Mouse (Mus musculus): Measurements from ENCODE around the gene Fam189a2.

Gene Fam189a2

GRCm38 (mm10) chr19:24030871-24031556, at the start of gene Fam189a2:
Fam189a2 (minus strand) TSS chr19:24031019.
- no peak for DNase-seq (ENCODE audit: low spot score)

DNA sequence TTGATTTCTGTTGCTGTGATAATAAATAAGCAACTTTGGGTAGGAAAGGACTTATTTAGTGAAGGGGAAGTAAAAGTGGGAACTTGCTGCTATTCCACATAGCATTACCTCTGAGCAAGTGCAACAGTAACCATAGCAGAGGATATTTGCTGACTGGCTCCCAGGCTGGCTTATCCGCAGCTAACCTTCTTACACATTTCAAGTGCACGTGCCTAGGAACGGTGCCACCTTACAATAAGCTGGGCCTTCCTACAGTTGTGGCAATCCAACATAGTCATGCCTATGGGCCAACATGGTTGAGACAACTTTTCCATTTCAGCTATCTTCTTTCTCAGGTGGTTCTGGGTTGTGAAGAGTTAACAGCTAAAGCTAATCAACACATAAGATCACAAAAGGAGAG, 46.8 kb upstream of the Fam189a2 start:
- DNase-seq (ENCODE audit: low spot score) = no peak

GRCm38 (mm10) chr19:24076536-24076935, 45.7 kb upstream of the Fam189a2 start:
- DNase-seq (ENCODE audit: low spot score) = no peak

GRCm38 (mm10) chr19:24075927-24076326, 45.1 kb upstream of the Fam189a2 start:
- DNase-seq (ENCODE audit: low spot score) = no peak

DNA sequence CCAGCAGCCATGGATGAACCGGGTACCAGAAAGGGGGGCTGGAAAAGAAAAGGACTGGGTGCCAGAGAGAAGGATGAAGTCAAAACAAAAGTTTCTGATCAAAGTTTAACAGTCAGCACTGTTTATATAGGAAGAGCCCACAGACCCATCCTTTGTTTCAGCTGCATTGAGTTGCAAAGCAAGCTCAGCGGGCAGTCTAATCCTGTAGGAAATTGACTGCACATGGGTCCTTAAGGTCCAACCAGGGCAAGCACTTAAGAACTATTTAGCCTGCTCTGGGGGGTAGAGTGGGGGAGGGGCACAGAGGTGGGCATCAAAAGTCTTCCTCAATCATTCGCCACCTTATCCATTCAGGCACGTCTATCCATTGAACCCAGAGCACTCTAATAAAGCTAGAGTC, 42.3 kb upstream of the Fam189a2 start:
- DNase-seq (ENCODE audit: low spot score) = no peak

- DNase-seq (ENCODE audit: low spot score) = no peak
These were observed 33.6 kb upstream of the Fam189a2 start for GRCm38 (mm10) chr19:24064348-24064895.

GRCm38 (mm10) chr19:24063585-24063984, 32.8 kb upstream of the Fam189a2 start:
- no peak for DNase-seq (ENCODE audit: low spot score)

DNA sequence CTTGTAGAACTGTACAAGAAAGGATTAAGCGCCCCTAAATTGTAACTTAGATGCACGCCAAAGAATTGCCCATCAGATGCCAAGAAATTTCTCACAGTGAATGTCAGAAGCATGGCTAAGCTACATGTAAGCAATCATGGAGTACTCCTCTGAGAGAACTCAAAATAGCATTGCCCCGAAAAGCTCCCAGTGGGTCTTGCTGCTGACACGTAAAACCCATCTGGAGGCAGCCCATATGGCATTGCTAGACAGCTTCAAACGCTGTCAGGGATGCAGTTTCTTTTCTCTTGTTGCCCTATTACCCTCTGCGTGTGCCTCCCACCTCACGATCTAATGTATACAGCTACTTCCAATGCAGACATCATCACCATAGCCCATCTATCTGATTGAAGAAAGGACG, 28.0 kb upstream of the Fam189a2 start:
- DNase-seq (ENCODE audit: low spot score) = no peak

- no peak for DNase-seq (ENCODE audit: low spot score)
These were observed 27.2 kb upstream of the Fam189a2 start for GRCm38 (mm10) chr19:24058021-24058420.

DNA sequence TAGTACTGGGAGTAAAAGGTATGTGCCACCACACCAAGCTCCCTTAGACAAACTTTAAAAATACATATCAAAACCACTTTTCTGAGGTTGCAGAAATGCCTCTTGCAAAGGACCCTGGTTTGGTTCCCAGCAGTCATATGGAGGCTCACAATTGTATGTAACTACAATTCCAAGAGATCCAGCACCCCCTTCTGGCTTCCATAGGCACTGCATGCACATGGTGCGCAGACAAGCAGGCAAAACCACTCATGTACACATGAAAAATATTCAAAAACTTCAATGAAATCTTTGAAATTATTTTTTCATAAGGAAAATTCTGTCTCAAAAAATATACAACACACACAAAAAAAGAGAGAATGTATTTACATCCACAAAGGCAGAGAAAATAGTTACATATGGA, 26.1 kb upstream of the Fam189a2 start:
- no peak for DNase-seq (ENCODE audit: low spot score)

DNA sequence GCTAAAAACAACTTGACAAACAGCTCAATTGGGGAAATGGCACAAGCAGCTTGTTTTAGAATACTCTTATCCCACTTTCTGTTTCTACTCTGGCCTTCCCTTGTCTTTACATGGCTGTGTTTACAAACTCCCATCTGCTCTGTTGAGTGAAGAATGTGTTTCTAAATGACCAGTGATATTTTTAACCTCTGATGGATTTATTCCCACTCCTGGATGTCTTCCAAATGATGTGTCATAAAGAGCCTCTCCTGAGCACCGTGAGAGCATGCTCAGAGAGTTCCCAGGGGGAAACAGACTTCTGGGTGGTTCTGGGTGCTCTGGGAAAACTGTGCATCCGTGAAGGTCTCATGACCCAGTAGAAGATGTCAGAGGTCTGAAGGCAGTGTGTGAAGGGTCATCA, 24.1 kb upstream of the Fam189a2 start:
- DNase-seq (ENCODE audit: low spot score) = no peak

GRCm38 (mm10) chr19:24054265-24054664, 23.4 kb upstream of the Fam189a2 start:
- no peak for DNase-seq (ENCODE audit: low spot score)

DNA sequence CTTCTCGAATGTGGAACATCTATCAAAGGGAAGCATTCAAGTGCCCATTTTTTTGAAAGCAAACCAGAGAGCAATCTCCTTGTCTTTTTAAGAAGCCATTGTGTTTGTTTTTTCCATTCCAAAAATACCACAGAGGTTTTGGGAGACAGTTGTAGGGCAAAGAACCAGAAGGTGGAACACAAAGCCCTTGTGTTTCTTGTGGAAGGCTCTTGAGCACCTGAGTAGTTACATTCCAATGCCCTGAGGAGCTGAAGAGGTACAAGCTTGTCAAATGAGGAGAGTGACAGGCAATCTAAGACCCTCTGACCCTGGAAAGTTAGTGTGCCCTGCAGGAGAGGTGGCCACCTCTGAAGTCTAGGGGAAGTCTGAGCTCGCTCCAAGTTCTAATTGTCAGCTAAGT, 19.7 kb upstream of the Fam189a2 start:
- no peak for DNase-seq (ENCODE audit: low spot score)

DNA sequence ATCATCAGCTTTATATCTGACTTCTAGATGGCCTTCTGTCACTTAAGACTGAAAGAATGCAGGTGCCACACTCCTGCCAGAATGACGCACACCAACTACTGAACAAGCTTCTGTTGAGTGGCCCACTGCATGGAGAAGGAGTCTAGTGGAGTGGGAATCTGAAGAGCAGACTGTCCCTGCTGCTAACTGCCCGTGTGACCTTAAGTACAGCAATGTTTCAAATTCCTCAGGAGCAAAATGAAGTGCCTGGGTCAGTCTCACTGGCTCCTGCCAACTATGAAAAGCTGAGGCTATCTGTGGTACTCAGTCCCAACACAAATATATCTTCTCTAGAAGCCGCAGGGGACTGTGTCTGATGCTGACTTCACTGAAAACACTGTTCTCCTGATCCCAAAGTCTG, 18.5 kb upstream of the Fam189a2 start:
- no peak for DNase-seq (ENCODE audit: low spot score)

GRCm38 (mm10) chr19:24046395-24046993, 15.7 kb upstream of the Fam189a2 start:
- no peak for DNase-seq (ENCODE audit: low spot score)

DNA sequence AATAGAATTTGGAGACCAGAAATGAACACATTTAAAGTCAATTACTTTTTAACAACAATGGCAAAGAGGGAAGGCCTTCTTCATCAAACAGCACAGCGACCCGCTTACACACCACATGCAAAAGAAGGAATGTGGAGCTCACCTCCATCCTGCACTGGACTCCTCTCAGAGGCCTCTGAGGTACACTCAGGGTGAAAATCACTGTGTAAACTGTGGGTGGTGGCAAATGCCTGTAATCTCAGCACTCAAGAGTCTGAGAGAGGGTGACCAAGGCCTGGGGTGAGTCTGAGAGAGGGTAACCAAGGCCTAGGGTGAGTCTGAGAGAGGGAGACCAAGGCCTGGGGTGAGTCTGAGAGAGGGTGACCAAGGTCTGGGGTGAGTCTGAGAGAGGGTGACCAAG, 11.6 kb upstream of the Fam189a2 start:
- DNase-seq (ENCODE audit: low spot score) = no peak

DNA sequence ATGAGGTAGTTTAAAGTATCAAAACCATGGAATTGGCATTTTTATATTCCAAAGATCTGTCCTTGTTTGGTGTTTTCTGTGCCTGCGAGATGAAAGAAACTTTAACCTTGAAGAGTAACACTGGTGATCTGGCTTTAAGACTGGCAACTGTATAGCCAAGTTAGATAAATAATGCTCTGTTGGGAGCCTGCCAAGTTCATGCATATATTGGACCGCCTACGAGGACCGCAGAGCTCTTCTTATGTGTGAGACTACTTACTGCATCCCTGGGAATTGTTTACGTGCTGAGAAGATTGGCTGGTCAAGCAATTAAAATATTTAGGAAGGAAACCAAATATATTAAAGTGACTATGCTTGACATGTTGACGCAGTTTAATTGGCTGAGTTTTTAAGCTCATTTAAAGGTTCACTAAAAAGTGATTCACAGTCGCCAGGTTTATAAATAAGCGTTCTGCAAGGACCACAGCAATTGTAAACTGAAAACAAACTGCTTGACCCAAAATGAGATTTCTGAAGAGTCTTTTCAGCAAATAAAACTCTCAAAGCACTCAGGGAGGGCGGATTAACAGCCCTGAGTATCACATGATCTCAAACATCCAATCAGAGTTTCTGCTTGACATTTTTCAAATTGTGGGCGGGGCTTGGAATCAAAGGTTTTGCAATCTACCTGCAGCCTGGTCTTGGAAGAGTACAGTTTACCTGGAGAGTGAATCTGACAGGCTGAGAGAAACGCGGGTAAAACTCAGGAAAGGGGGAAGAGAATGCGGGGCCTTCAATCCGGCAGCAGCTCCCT, 8.4 kb upstream of the Fam189a2 start:
- no peak for DNase-seq (ENCODE audit: low spot score)

- no peak for DNase-seq (ENCODE audit: low spot score)
These were observed 3.5 kb upstream of the Fam189a2 start for GRCm38 (mm10) chr19:24034367-24034766.

GRCm38 (mm10) chr19:24032654-24033236, 1.9 kb upstream of the Fam189a2 start:
- DNase-seq (ENCODE audit: low spot score) = no peak

DNA sequence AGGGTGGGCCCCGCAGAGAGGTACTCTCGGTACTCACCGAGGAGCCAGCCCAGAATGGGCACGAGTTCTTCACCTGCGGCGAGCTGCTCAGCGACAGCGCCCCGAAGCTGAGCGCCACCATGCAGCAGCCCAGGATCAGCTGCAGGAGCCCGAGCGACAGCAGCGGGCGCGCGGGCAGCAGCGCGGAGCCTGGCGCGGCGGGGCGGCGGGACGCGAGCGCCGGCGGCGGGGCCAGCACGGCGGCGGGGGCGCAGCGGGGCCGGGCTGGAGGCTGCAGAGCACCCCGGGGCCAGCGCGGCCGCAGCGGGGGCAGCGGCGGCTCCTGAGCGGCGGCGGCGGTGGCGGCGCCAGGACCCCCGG, 328 bp downstream of the Fam189a2 start:
- no peak for DNase-seq (ENCODE audit: low spot score)

DNA sequence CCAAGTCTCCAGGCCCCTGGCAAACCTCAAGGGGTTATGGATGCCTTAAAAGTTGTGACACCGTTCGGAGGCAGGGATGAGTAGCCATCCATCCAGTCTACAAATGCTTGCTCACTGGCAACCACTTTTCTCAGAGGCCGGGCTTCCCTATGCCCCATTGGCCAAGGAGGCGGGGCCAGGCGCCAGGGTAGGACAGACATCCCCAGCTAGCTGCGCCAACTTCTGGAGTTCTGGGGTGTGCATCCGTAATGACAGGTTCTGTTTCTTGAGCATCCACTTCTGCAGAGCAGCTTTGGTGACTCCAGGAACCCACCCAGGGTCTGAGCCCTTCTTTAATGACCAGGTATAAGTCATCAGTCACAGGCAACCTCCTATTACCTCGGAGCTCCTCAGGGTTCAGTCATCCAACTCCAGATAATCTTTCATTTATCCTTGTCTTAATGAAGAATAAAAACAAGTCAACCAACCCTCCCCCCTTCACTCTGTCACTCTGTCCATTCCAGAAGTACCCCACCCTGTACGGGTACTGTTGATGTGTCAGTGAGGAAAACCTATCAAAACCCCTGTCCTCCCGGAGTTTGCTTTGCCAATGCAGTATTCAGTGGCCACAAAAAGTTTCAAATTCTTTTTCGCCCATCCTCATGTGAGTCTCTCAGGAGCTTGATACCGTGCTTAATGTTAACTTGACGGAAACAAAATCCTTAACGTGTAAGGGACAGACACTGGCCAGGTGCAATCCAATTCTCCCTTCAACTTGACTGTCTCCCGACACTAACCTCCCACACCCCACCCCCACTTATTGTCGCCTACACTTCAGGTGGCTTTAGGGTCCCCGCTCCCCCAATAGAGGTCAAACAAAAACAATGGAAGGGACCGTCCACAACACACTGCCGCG, 956 bp downstream of the Fam189a2 start:
- no peak for DNase-seq (ENCODE audit: low spot score)

GRCm38 (mm10) chr19:24025876-24026275, 4.9 kb downstream of the Fam189a2 start:
- no peak for DNase-seq (ENCODE audit: low spot score)

Data from left cerebral cortex, adult 11 months (tissue).